Mouse (Mus musculus): ENCODE results near the gene Stkld1. TPM values are rescaled to one million over a fixed set of nuclear protein-coding genes. Genes with fewer than 3 reads are reported as not detected.
"Not testable (repeated sequence)": the region's sequence is repeated elsewhere in the genome, so short reads cannot be mapped to it uniquely, and the experiment has no call there.

Gene Stkld1
- polyA plus RNA-seq (2015; fragmentation: Nextera tagmentation; extraction: Ambion mirVana): 0.08 TPM in 1 of 2 replicates, not detected in the other

DNA sequence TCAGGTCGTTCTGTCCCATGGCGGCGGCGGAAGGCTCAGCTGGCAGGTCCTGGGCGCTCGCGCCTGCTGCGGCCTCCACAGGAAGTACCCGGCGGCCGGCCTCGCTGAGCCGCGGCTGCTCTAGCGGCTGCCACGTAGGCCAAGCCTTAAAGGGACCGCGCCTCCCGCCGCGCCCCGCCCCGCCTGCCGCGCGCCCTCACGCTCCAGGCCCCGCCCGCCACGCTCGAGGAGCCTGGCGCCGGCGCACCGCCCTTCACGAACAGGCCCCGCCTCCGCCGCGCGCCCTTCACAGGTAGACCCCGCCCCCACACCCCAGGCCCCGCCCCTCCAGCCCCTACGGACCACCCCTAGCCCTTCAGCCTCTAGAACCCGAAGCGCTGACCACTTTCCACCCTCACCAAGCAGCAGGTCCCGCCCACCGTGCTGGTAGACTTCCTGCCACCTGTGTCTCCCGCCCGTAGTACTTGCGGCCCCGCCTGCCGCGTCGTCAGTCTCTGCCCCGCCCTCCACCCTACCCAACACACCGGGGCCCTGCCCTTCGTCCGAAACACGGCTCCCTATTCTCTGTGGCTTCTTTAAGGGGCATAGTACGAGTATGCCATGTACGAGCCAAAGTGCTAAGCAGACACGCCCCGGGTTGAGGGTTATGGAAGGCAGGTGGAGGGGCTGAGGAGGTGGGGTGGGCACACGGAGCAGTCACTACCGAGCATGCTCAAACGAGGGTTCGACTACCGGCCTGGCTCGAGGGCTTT, at the start of gene Stkld1, which contains the start of gene Surf4:
TSS of gene Stkld1 (plus strand) at position 744 of the 752 bp plus-strand sequence.
TSS of gene Surf4 (minus strand) at position 625 of the 752 bp plus-strand sequence.
- peak within 1 kb of the TSS; percentile 94 for H3K27ac ChIP-seq
- H3K9ac ChIP-seq: peak within 1 kb of the TSS; percentile 100
- H3K4me2 ChIP-seq: peak within 1 kb of the TSS; percentile 71
- H3K36me3 ChIP-seq: peaks cover 32% of the 10 kb centered on the region
- H3K4me1 ChIP-seq: peaks cover 35% of the 10 kb centered on the region
- H3K27me3 ChIP-seq: no peaks in the 10 kb centered on the region
- H3K9me3 ChIP-seq (replicated peaks): no peaks in the 10 kb centered on the region
- WGBS: 1% methylated on average over 51 of the region's 70 CpGs
- H3K4me3 ChIP-seq (replicated peaks): peak within 1 kb of the TSS; percentile 98
- ATAC-seq (replicated peaks; ENCODE audit: low FRiP score): peak; percentile 97

DNA sequence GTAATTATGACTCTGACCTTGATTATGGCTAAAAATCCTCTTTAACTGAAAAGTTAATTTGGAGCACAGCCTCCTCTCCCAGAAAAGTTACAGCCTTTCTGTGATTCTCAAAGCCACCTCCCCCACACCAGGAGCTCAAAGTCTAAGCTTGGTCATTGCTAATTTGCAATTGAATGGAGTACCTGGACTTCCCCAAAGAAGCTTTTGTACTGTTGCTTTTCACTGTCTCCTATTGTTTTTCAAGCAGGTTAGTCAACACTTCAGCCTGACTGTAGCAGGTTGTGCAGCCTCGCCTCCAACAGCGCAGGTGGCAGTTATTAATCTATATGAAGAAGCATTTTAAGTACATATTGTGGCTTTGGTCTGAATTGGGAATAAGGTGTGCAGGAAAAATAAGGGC, 48.3 kb upstream of the Stkld1 start:
- not testable (repeated sequence) for ATAC-seq (replicated peaks; ENCODE audit: low FRiP score); H3K9ac ChIP-seq; H3K4me3 ChIP-seq (replicated peaks); H3K4me2 ChIP-seq; H3K4me1 ChIP-seq; H3K27ac ChIP-seq; H3K27me3 ChIP-seq; H3K9me3 ChIP-seq (replicated peaks)
- peaks cover 24% of the 10 kb centered on the region for H3K36me3 ChIP-seq
- 95% methylated on average over 2 of the region's 2 CpGs for whole genome bisulfite sequencing

DNA sequence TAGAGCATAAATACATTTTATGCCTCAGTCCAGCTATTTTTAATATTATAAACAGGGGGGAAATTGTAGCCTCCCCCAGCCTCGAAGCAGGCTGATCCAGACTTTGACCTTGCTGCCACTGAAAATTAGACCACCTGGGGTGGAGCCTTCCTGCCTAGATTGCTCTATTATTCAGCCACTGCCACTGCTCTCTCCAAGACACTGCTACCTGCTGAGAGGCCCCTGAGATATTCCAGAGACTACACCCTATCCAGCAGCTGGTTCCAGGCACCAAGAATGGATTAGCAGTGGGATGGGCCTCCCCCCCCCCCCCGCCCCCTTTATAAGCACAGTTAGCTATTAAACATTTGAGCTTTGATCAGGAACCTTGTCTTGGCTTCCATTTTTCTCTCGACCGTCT, 47.7 kb upstream of the Stkld1 start:
- WGBS: 67% methylated on average over 4 of the region's 4 CpGs
- not testable (repeated sequence) for H3K27ac ChIP-seq; H3K4me1 ChIP-seq; H3K9ac ChIP-seq; H3K4me2 ChIP-seq; H3K27me3 ChIP-seq; ATAC-seq (replicated peaks; ENCODE audit: low FRiP score); H3K4me3 ChIP-seq (replicated peaks); H3K9me3 ChIP-seq (replicated peaks)
- H3K36me3 ChIP-seq: peaks cover 30% of the 10 kb centered on the region

DNA sequence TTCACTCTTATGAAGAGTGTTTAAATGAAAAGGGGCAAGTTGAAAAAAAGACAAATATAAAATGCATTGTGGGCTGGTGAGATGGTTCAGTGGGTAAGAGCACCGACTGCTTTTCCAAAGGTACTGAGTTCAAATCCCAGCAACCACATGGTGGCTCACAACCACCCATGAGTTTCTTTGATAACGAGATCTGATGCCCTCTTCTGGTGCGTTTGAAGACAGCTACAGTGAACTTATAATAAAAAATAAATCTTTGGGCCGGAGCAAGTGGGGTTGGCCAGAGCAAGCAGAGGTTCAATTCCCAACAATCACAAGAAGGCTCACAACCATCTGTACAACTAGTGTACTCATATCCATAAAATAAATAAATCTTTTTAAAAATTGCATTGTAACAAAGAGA, 37.9 kb upstream of the Stkld1 start:
- Histone ChIP-seq H3K4me2 (no peak overlapping the region), H3K27ac (no peak overlapping the region), H3K4me1 (peaks cover 1% of the 10 kb centered on the region; the same call in 1 of the 2 replicates), H3K9ac (no peak overlapping the region), H3K36me3 (peaks cover 92% of the 10 kb centered on the region), H3K4me3 (replicated peaks) (no peak overlapping the region), H3K9me3 (replicated peaks) (no peaks in the 10 kb centered on the region), H3K27me3 (no peaks in the 10 kb centered on the region)
- ATAC-seq (replicated peaks; ENCODE audit: low FRiP score): no peak
- WGBS: 90% methylated on average over 4 of the region's 4 CpGs

DNA sequence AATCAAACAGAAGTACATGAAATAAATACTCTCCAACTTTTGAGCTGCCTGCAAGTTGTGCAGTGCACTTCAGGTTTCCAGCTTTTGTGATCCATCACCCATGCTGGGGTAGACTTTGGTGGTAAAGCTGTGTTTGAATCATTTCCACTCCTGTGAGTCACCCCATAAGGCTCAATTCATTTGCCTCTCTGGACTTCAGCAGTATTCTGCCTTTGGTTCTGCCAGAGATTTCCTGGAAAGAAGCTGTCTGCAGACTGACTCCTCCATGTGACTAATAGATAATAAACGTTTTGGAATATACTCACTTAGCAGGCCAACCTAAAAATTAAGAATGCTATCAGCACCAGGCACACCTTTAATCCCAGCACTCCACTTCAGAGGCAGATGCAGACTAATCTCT, 33.1 kb upstream of the Stkld1 start:
- Histone ChIP-seq H3K27ac (no peak overlapping the region), H3K9ac (no peak overlapping the region), H3K36me3 (peaks cover 63% of the 10 kb centered on the region), H3K4me1 (peaks cover 26% of the 10 kb centered on the region), H3K4me3 (replicated peaks) (no peak overlapping the region), H3K9me3 (replicated peaks) (no peaks in the 10 kb centered on the region), H3K27me3 (no peaks in the 10 kb centered on the region), H3K4me2 (no peak overlapping the region; the same call in 1 of the 2 replicates)
- ATAC-seq (replicated peaks; ENCODE audit: low FRiP score): no peak
- 71% methylated on average over 1 of the region's 1 CpGs for WGBS

DNA sequence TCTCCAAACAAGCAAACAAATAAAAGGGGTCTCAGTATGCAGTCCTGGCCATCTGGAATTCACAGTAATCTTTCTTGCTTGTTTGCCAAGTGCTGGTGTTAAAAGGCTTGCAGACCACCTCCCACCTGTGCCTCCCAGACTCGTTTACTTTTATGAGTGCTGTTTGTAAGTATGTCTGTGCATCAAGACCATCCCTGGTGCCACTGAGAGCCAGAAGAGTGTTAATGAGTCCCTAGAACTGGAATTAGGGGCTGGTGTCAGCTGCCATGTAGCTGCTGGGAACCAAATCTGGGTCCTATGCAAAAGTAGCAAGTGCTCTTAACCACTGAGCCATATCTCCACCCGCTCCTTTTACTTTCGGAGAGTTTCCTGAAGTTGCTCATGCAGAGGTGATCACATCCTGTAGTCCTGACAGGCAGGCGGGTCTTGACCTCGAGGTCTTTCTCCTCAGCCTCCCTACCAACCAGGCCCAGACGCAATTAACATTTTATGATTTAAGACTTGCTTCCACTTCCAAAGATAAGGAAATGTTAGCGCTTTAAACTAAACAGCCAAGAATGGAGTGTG, 31.9 kb upstream of the Stkld1 start:
- H3K4me3 ChIP-seq (replicated peaks): peak overlapping the region; percentile 87
- no peak for ATAC-seq (replicated peaks; ENCODE audit: low FRiP score)
- peak overlapping the region; percentile 70 for H3K4me2 ChIP-seq
- peaks cover 63% of the 10 kb centered on the region for H3K36me3 ChIP-seq
- no peaks in the 10 kb centered on the region for H3K27me3 ChIP-seq
- no peaks in the 10 kb centered on the region for H3K9me3 ChIP-seq (replicated peaks)
- peaks cover 26% of the 10 kb centered on the region for H3K4me1 ChIP-seq
- peak overlapping the region; percentile 95 for H3K27ac ChIP-seq
- peak overlapping the region; percentile 83 for H3K9ac ChIP-seq
- 6% methylated on average over 7 of the region's 7 CpGs for WGBS

DNA sequence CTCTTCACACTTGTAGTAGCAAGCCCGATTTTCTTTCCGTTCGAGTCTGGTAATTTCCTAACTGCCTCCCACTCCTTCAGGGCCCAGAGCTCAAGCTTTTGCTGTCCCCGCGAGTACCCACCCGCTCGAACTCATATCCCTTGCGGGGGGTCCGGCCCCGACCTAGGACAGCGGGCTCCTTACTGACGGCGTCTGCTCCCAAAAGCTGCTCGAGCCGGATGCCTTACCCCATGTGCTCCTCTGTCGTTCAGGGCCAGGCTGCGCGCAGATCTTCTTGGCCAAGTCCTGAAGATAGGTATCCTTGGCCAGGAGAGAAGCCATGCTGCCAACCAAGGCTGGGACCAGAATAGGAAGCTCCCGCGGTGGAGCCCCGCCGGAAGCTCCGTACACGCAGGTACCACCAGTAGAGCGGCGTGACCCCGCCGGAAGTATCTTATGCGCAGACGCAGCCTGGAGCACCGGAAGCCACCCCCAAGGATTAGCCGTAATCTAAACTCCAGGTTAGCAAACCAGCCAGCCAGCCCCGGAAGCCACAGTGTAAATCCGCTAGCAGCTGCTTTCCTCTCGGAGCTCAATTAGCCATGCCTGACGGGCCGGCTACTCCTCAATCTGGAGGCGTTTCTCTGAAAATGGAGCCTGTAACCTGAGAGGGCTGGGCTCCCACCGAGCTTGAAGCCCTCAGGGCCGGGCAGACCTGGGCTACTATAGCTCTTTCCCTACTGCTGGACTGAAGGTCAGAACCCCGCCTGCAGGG, 31.2 kb upstream of the Stkld1 start, which contains the start of gene Surf6:
TSS of gene Surf6 (minus strand) at position 413 of the 754 bp plus-strand sequence.
- peak within 1 kb of the TSS; percentile 95 for H3K27ac ChIP-seq
- H3K4me3 ChIP-seq (replicated peaks): peak within 1 kb of the TSS; percentile 87
- no peaks in the 10 kb centered on the region for H3K9me3 ChIP-seq (replicated peaks)
- under 1% methylated on average over 41 of the region's 41 CpGs for WGBS
- peak within 1 kb of the TSS; percentile 83 for H3K9ac ChIP-seq
- ATAC-seq (replicated peaks; ENCODE audit: low FRiP score): peak; percentile 93
- no peaks in the 10 kb centered on the region for H3K27me3 ChIP-seq
- peaks cover 31% of the 10 kb centered on the region for H3K4me1 ChIP-seq
- H3K4me2 ChIP-seq: peak within 1 kb of the TSS; percentile 70
- peaks cover 63% of the 10 kb centered on the region for H3K36me3 ChIP-seq

DNA sequence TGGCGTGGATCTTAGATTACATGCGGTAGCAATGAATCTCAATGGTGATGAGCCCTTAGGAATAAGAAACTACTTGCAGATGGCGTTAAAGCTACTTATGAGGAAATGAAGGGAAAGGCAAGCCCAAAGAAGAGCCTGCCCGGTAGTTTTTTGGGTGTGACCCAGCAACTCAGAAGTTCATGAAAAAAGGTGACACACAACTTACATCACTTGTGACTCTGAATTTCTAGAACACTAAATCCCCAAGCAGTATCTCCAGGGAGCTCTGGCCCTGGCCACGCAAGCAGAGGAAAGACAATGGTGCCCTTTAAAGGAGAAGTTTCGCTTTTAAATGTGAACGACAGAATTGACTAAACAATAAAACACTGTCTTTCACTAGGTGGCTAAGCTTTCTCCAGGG, 30.5 kb upstream of the Stkld1 start:
- Histone ChIP-seq H3K4me2 (peak overlapping the region; percentile 70), H3K4me1 (peaks cover 33% of the 10 kb centered on the region), H3K9ac (peak overlapping the region; percentile 83), H3K9me3 (replicated peaks) (no peaks in the 10 kb centered on the region), H3K4me3 (replicated peaks) (peak overlapping the region; percentile 87), H3K36me3 (peaks cover 63% of the 10 kb centered on the region), H3K27me3 (no peaks in the 10 kb centered on the region), H3K27ac (peak overlapping the region; percentile 95)
- no peak for ATAC-seq (replicated peaks; ENCODE audit: low FRiP score)
- WGBS: 10% methylated on average over 7 of the region's 7 CpGs

DNA sequence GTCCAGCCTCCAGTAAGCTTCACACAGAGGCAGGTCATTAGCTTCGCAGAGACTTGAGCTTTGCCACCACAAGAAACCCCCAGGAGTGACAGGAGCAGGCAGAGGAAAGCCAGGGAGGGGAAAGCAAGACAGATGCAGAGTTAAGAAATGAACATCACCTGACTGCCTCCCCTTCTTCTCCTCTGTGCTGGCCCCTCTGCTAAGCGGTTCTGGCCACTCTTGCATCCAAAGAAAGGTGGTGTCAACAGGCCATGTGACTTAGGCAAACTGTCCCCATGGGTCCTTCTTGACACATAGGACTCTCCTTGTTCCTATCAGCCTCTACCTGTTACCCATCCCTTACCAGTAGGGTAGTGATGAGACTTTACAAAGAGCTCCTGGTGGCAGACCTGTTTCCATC, 27.9 kb upstream of the Stkld1 start:
- peaks cover 46% of the 10 kb centered on the region for H3K4me1 ChIP-seq
- H3K36me3 ChIP-seq: peaks cover 43% of the 10 kb centered on the region
- H3K27ac ChIP-seq: no peak overlapping the region
- no peaks in the 10 kb centered on the region for H3K27me3 ChIP-seq
- no peak overlapping the region for H3K4me2 ChIP-seq
- ATAC-seq (replicated peaks; ENCODE audit: low FRiP score): no peak
- no peak overlapping the region for H3K9ac ChIP-seq
- WGBS: 82% methylated on average over 2 of the region's 2 CpGs
- H3K4me3 ChIP-seq (replicated peaks): no peak overlapping the region
- no peaks in the 10 kb centered on the region for H3K9me3 ChIP-seq (replicated peaks)

DNA sequence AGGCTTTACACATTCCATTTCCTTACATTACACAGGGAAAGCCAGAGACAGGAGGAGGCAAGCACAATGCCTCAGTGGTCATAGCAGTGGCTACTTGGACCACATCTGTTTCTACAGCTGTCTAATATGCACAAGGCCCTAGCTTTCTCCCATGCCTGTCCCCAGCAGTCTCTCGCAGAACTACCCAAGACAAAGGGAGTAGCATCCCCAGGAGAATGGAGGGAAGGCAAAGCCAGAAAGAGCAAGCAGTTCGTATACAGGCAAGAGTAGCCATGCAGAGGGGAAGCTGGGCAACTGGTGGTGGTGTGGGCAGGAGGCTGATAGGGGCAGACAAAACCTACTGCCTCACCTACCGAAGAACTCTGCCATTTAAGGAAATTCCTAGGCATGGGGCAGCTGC, 27.4 kb upstream of the Stkld1 start:
- WGBS: 94% methylated on average over 3 of the region's 3 CpGs
- Histone ChIP-seq H3K27me3 (no peaks in the 10 kb centered on the region), H3K4me2 (no peak overlapping the region), H3K27ac (no peak overlapping the region), H3K9ac (no peak overlapping the region), H3K9me3 (replicated peaks) (no peaks in the 10 kb centered on the region), H3K4me3 (replicated peaks) (no peak overlapping the region), H3K36me3 (peaks cover 43% of the 10 kb centered on the region), H3K4me1 (peaks cover 41% of the 10 kb centered on the region)
- no peak for ATAC-seq (replicated peaks; ENCODE audit: low FRiP score)

DNA sequence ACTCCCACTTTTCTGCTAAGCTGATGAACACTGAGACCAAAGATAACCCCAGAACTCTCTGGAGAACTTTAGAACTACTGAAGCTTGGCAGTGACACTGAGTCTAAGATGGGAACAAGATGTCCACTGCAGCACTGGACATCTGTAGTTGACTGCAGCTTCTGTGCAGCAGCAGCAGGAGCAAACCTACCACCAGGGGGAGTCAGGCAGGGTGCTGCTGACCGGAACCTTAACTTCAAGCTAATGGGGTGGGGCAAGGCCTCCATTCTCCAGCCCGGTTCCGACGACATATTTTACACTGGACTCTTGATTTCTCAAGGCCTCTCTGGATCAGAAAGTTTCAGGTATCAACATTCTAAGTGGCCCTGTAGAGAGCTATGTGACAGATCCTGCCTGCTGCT, 26.7 kb upstream of the Stkld1 start:
- Histone ChIP-seq H3K4me2 (no peak overlapping the region), H3K9me3 (replicated peaks) (no peaks in the 10 kb centered on the region), H3K27me3 (no peaks in the 10 kb centered on the region), H3K4me3 (replicated peaks) (no peak overlapping the region), H3K4me1 (peaks cover 41% of the 10 kb centered on the region), H3K9ac (no peak overlapping the region), H3K27ac (no peak overlapping the region), H3K36me3 (peaks cover 50% of the 10 kb centered on the region)
- WGBS: 65% methylated on average over 4 of the region's 4 CpGs
- no peak for ATAC-seq (replicated peaks; ENCODE audit: low FRiP score)
